Mouse (Mus musculus) ovary, postnatal 36 days (tissue): ENCODE results near the gene Samd4.
"Not testable (repeated sequence)": the region's sequence is repeated elsewhere in the genome, so short reads cannot be mapped to it uniquely, and the experiment has no call there.

ENCODE experiments used
- DNase-seq: peaks from one replicate; pipeline ENCODE4 v3.0.0; 2022; ENCODE audit warnings: low spot score, mixed read lengths

Gene Samd4

DNA sequence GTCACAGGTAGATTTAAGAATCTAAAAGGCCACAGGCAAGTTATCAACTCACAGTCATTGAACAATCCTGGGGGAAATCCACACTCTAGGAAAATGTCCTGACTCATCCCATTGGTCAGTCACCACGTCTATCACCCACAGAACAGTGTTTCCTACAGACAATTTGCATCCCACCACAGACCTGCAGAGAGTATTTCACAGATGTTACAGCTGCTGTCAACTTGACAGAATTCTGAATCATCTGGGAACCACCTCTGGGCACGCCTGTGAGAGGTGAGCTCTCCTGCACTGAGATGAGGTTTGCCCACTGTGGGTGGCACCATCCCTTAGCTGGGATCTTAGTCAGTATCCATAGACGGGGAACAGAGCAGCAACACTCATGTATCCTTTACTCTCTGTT lies 224.8 kb downstream of the Samd4 start:
- no peak for DNase-seq

DNA sequence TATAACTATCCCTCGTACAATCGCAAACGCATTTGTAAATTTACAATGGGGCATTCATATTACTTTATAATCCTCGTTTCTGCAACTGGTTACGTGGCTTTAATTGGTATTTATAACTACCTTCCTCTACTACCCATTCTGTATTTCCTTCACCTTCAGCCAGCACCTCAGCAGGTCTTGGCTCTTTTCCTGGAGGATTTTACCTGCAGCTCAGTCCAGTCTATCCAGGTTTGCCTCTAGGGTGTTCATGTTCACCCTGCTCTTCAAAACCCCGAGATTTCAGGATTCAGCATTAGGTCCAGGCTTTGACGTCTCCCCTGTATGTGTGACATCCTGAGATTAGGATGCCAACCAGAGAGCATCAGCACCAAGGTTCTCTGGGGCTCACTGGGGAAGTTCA lies 227.7 kb downstream of the Samd4 start:
- DNase-seq: not testable (repeated sequence)

DNA sequence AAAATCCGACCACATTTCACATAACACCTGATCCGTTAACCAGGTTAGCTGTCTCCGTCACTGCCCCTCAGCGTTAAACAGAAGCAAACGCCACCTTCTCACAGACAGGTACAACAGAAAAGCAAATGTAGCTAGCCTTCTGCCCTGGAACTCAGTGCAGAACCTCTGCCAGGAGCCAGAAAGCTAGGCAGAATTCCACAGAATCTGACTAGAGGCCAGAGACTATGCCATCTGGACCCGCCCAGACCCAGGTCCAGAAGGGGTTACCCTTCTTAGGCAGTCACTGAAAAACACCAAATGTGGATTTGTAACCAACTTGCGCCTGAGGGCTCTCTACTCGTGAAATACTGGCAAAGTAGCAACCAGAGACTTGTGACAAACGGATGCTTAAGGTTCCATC lies 228.7 kb downstream of the Samd4 start:
- no peak for DNase-seq

GRCm38 (mm10) chr14:47115154-47115553 lies 232.5 kb downstream of the Samd4 start:
- DNase-seq: no peak

GRCm38 (mm10) chr14:47116062-47116762 lies 233.6 kb downstream of the Samd4 start:
- DNase-seq: no peak

DNA sequence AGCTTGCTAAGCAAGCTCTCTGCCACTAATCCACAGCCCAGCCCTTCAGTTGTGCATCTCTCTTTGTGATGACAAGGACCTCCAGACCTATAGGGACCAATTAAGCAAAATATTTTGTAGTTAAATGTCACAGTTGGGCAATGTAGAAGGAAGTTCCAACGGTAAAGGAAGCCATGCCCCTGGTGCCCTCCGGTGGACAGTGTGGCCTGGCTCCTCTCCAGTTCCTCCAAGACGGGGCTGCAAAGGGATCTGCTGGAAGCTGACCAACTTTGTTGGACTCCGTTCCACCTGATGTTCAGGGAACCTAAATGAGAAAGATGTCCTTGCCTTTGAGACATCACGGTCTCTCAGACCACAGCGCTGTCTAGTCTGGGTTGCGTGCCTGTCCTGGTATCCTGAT lies 234.9 kb downstream of the Samd4 start:
- no peak for DNase-seq

DNA sequence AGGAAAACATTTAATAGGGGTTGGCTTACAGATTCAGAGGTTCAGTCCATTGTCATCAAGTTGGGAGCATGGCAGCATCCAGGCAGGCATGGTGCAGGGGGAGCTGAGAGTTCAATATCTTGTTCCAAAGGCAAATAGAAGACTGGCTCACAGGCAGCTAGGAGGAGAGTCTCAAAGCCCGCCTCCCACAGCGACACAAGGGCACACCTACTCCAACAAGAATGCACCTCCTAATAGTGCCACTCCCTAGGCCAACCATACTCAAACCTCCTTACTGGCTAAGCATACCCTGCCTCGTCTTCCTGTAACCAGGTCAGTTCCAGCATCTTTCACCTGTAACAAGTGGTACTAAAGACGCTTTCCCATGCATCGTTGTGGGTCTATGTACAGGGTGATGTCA lies 245.3 kb downstream of the Samd4 start:
- no peak for DNase-seq

GRCm38 (mm10) chr14:47133948-47134347 lies 251.3 kb downstream of the Samd4 start:
- DNase-seq: no peak

GRCm38 (mm10) chr14:47136637-47137036 lies 254.0 kb downstream of the Samd4 start:
- no peak for DNase-seq

GRCm38 (mm10) chr14:47138853-47139252 lies 256.2 kb downstream of the Samd4 start:
- no peak for DNase-seq

GRCm38 (mm10) chr14:47144326-47144725 lies 261.7 kb downstream of the Samd4 start:
- DNase-seq: no peak

DNA sequence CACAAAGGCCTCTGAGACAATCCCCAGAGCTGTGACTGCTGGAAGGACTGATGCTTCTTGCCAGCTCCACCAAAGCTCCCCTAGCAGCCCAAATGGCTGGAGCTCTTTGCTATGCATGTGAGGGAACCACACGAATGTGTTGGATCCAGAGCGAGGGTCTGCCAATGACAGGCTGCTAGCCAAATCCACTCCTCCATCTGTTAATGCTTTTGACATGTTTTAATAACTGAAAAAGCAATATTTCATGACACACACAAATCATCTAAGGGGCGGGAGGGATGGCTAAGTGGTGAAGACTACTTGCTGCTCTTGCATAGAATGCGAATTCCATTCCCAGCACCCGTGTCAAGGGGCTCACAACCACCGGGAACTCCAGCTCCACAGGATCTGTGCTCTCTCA lies 268.7 kb downstream of the Samd4 start:
- DNase-seq: no peak

DNA sequence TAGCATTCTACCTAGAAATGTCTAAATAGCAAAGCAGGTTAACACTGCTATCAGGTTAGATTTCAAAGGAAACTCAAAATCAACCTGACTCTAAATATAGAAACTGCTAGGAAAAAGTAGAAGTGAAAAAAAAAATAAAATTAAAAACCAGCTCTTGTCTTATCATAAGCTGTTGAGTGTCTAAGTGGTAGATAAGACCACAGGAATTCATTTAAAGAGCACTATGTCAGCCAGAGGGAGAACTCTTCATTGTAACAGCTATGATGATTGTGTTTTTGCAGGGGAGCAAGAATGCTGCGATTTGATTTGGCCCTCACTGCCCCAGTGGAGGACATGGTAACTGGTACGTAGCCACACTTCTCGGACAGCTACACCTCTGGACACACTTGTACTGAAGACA lies 271.6 kb downstream of the Samd4 start:
- DNase-seq: no peak
